Mouse (Mus musculus) CD4-positive helper T cell, adult 2 months (primary cell): ENCODE measurements around the gene Sult2b1.

Experiments
- DNase-seq: peaks from one replicate; pipeline ENCODE4 v3.0.0-alpha.2; 2012; ENCODE audit warnings: low read depth, missing footprints, low spot score

Sult2b1 gene

GRCm38 (mm10) chr7:45725713-45726112 lies 58.8 kb downstream of the Sult2b1 start, which contains the start of gene Spaca4:
TSS of gene Spaca4 (minus strand) at chr7:45725813.
- DNase-seq, result no peak

GRCm38 (mm10) chr7:45725151-45725550 lies 59.3 kb downstream of the Sult2b1 start:
- no peak for DNase-seq

GRCm38 (mm10) chr7:45723781-45724180 lies 60.7 kb downstream of the Sult2b1 start:
- DNase-seq, result no peak

GRCm38 (mm10) chr7:45723301-45723700 lies 61.2 kb downstream of the Sult2b1 start:
- DNase-seq, result no peak

GRCm38 (mm10) chr7:45722348-45722713 lies 62.1 kb downstream of the Sult2b1 start:
- no peak for DNase-seq

GRCm38 (mm10) chr7:45721642-45722347 lies 62.7 kb downstream of the Sult2b1 start:
- no peak for DNase-seq

GRCm38 (mm10) chr7:45721234-45721571 lies 63.3 kb downstream of the Sult2b1 start:
- DNase-seq, result no peak

- no peak for DNase-seq
These were observed 63.8 kb downstream of the Sult2b1 start, which contains the start of gene Fam83e for GRCm38 (mm10) chr7:45720413-45721233. TSS of gene Fam83e (plus strand) at chr7:45721212.

- DNase-seq, result no peak
These were observed 64.6 kb downstream of the Sult2b1 start for GRCm38 (mm10) chr7:45719738-45720412.

GRCm38 (mm10) chr7:45719180-45719579 lies 65.3 kb downstream of the Sult2b1 start:
- no peak for DNase-seq

- DNase-seq, result no peak
These were observed 66.1 kb downstream of the Sult2b1 start for GRCm38 (mm10) chr7:45718331-45718730.

- peak; percentile 98 for DNase-seq
These were observed 66.6 kb downstream of the Sult2b1 start, which contains the start of gene Sphk2 for GRCm38 (mm10) chr7:45717918-45718297. TSS of gene Sphk2 (minus strand) at chr7:45718002.

- DNase-seq, result no peak
These were observed 67.2 kb downstream of the Sult2b1 start for GRCm38 (mm10) chr7:45716952-45717917.

- no peak for DNase-seq
These were observed 68.0 kb downstream of the Sult2b1 start for GRCm38 (mm10) chr7:45716460-45716857.

GRCm38 (mm10) chr7:45715741-45716459 lies 68.6 kb downstream of the Sult2b1 start:
- DNase-seq, result no peak

- DNase-seq, result peak; percentile 98
These were observed 69.3 kb downstream of the Sult2b1 start, which contains the start of gene Rpl18 for GRCm38 (mm10) chr7:45715090-45715708. TSS of gene Rpl18 (plus strand) at chr7:45715457.

- no peak for DNase-seq
These were observed 69.8 kb downstream of the Sult2b1 start for GRCm38 (mm10) chr7:45714630-45715089.

- no peak for DNase-seq
These were observed 70.5 kb downstream of the Sult2b1 start for GRCm38 (mm10) chr7:45713881-45714520.

GRCm38 (mm10) chr7:45713396-45713795 lies 71.1 kb downstream of the Sult2b1 start:
- no peak for DNase-seq
